Mouse (Mus musculus) E14TG2a.4 (cell line): ENCODE results near the gene Olfr173.

Experiments
- H3K27me3 ChIP-seq: 2 replicates; pipeline ENCODE4 v1.6.1; 2014; ENCODE audit warnings: low read length, control low read depth; ENCODE audit not compliant: insufficient read depth
- H3K36me3 ChIP-seq: 2 replicates; pipeline ENCODE4 v1.6.1; 2014; ENCODE audit warnings: low read length, control low read depth; ENCODE audit not compliant: insufficient read depth
- H3K4me1 ChIP-seq: replicated peaks from 2 replicates; pipeline ENCODE4 v1.6.1; 2014; ENCODE audit warnings: low read depth, low read length, control low read depth
- H3K4me3 ChIP-seq: replicated peaks from 2 replicates; pipeline ENCODE4 v1.5.1; 2014; ENCODE audit warnings: mild to moderate bottlenecking, low read length
- H3K9me3 ChIP-seq: 2 replicates; pipeline ENCODE4 v1.6.1; 2014; ENCODE audit warnings: low read length, control low read depth
- CTCF ChIP-seq: conservative IDR thresholded peaks from 2 replicates; pipeline ENCODE4 v1.5.1; 2014; ENCODE audit warnings: low read length
- NANOG ChIP-seq: IDR thresholded peaks from 2 replicates; pipeline ENCODE4 v1.6.1; 2014; ENCODE audit warnings: borderline replicate concordance, low read length, mixed read lengths
- POU5F1 ChIP-seq: IDR thresholded peaks from 2 replicates; pipeline ENCODE4 v1.6.1; 2014; ENCODE audit warnings: low read length, borderline replicate concordance

Gene Olfr173

GRCm38 (mm10) chr16:58800168-58800567 lies at the start of gene Olfr173:
Olfr173 (minus strand) TSS chr16:58800268.
- Histone ChIP-seq H3K36me3 (no peaks in the 10 kb centered on the region), H3K4me1 (no peaks in the 10 kb centered on the region), H3K27me3 (no peaks in the 10 kb centered on the region), H3K4me3 (no peak within 1 kb of the TSS), H3K9me3 (peaks cover 24% of the 10 kb centered on the region)
- TF ChIP-seq POU5F1, result no peak
- no peak for TF ChIP-seq NANOG
- TF ChIP-seq CTCF, result no peak

GRCm38 (mm10) chr16:58826732-58827319 lies 26.8 kb upstream of the Olfr173 start, which contains the start of gene Olfr175-ps1:
Olfr175-ps1 (minus strand) TSS chr16:58826782.
- TF ChIP-seq CTCF, result no peak
- no peak for TF ChIP-seq POU5F1
- TF ChIP-seq NANOG, result no peak
- Histone ChIP-seq H3K27me3 (no peaks in the 10 kb centered on the region), H3K9me3 (peaks cover 37% of the 10 kb centered on the region), H3K4me1 (no peaks in the 10 kb centered on the region), H3K36me3 (no peaks in the 10 kb centered on the region), H3K4me3 (no peak within 1 kb of the TSS)

GRCm38 (mm10) chr16:58763076-58763475 lies 37.0 kb downstream of the Olfr173 start, which contains the start of gene Olfr172:
Olfr172 (minus strand) TSS chr16:58763176.
- TF ChIP-seq CTCF, result no peak
- TF ChIP-seq POU5F1, result no peak
- TF ChIP-seq NANOG, result no peak
- Histone ChIP-seq H3K4me1 (no peaks in the 10 kb centered on the region), H3K9me3 (no peaks in the 10 kb centered on the region)

GRCm38 (mm10) chr16:58756191-58756590 lies 43.9 kb downstream of the Olfr173 start:
- Histone ChIP-seq H3K4me1 (no peaks in the 10 kb centered on the region), H3K4me3 (no peak overlapping the region), H3K9me3 (no peaks in the 10 kb centered on the region), H3K27me3 (no peaks in the 10 kb centered on the region), H3K36me3 (no peaks in the 10 kb centered on the region)
- TF ChIP-seq NANOG (no peak), CTCF (no peak), POU5F1 (no peak)

More at GRCm38 (mm10) chr16:58763076-58763475, 37.0 kb downstream of the Olfr173 start, which contains the start of gene Olfr172:
- Histone ChIP-seq H3K4me3 (no peak within 1 kb of the TSS), H3K36me3 (no peaks in the 10 kb centered on the region), H3K27me3 (no peaks in the 10 kb centered on the region)

- Histone ChIP-seq H3K27me3 (no peaks in the 10 kb centered on the region), H3K4me1 (no peaks in the 10 kb centered on the region), H3K36me3 (no peaks in the 10 kb centered on the region), H3K9me3 (no peaks in the 10 kb centered on the region), H3K4me3 (no peak overlapping the region)
- TF ChIP-seq NANOG (no peak), CTCF (peak; percentile 34)
Measured at GRCm38 (mm10) chr16:58751314-58751713, 48.8 kb downstream of the Olfr173 start.

- no peaks in the 10 kb centered on the region for H3K27me3 ChIP-seq
Measured at GRCm38 (mm10) chr16:58746715-58747114, 53.4 kb downstream of the Olfr173 start.

More at GRCm38 (mm10) chr16:58746715-58747114, 53.4 kb downstream of the Olfr173 start:
- Histone ChIP-seq H3K4me1 (no peaks in the 10 kb centered on the region), H3K9me3 (no peaks in the 10 kb centered on the region), H3K4me3 (no peak overlapping the region), H3K36me3 (no peaks in the 10 kb centered on the region)
- TF ChIP-seq CTCF (no peak), NANOG (no peak), POU5F1 (no peak)
